Mouse (Mus musculus) thymus, adult 2 months (tissue): Measurements from ENCODE around the gene Hipk1. TPM values are rescaled to one million over a fixed set of nuclear protein-coding genes. Genes with fewer than 3 reads are reported as not detected.
A peak's percentile ranks its signal among the peaks of the same experiment; 100 is the strongest.

Experiments used
- DNase-seq: peaks from one replicate; pipeline ENCODE4 v3.0.0; 2021
- H3K27ac ChIP-seq: fragments of 200-500 bp; 2 replicates; pipeline ENCODE4 v1.5.1; 2012; ENCODE audit warnings: low read length, control low read depth; ENCODE audit not compliant: control insufficient read depth, insufficient read depth
- H3K27me3 ChIP-seq: fragments of 200-500 bp; 2 replicates; pipeline ENCODE4 v1.6.1; 2012; ENCODE audit warnings: mild to moderate bottlenecking, low read length, moderate library complexity, mixed read lengths; ENCODE audit not compliant: control insufficient read depth, insufficient read depth
- H3K36me3 ChIP-seq: fragments of 200-500 bp; 2 replicates; pipeline ENCODE4 v1.6.1; 2012; ENCODE audit warnings: mild to moderate bottlenecking, low read length, moderate library complexity; ENCODE audit not compliant: control insufficient read depth, insufficient read depth
- H3K4me1 ChIP-seq: fragments of 200-500 bp; replicated peaks from 2 replicates; pipeline ENCODE4 v1.6.1; 2012; ENCODE audit warnings: low read length; ENCODE audit not compliant: control insufficient read depth, insufficient read depth
- H3K4me3 ChIP-seq: fragments of 200-500 bp; 2 replicates; pipeline ENCODE4 v1.5.1; 2012; ENCODE audit warnings: mild to moderate bottlenecking, low read length, control low read depth, moderate library complexity; ENCODE audit not compliant: control insufficient read depth, insufficient read depth
- CTCF ChIP-seq: fragments of 200-500 bp; IDR thresholded peaks from 2 replicates; pipeline ENCODE4 v1.5.1; 2012; ENCODE audit warnings: mild to moderate bottlenecking, control low read depth, low read length, moderate library complexity, borderline replicate concordance; ENCODE audit not compliant: control insufficient read depth, poor library complexity, insufficient read depth; ENCODE audit errors: extremely low read depth
- POLR2A ChIP-seq: fragments of 200-500 bp; IDR thresholded peaks from 2 replicates; pipeline ENCODE4 v1.6.1; 2012; ENCODE audit warnings: mild to moderate bottlenecking, low read length, control low read depth, moderate library complexity; ENCODE audit not compliant: control insufficient read depth, poor library complexity, insufficient read depth; ENCODE audit errors: extremely low read depth
- WGBS: fragments of 180-500 bp; shearing (Covaris S2); methylation state at CpG from one replicate; pipeline ENCODE4 v1.1.7; 2018; 5-methylcytosine and 5-hydroxymethylcytosine counted together
- polyA plus RNA-seq: library from polyadenylated mRNA; depleted of rRNA; stranded (reverse); fragments of >200 nt; gene quantifications from 2 replicates; pipeline ENCODE4 v1.2.3, GENCODE M21; 2012

Hipk1 gene
- polyA plus RNA-seq, 1 experiment: 172 TPM

- H3K27ac ChIP-seq: no peak overlapping the region
- no peaks in the 10 kb centered on the region for H3K36me3 ChIP-seq
- no peaks in the 10 kb centered on the region for H3K27me3 ChIP-seq
- TF ChIP-seq CTCF (no peak), POLR2A (no peak)
- H3K4me3 ChIP-seq: no peak overlapping the region
- WGBS: 76% methylated on average over 3 of the region's 3 CpGs
- no peak for DNase-seq
- no peaks in the 10 kb centered on the region for H3K4me1 ChIP-seq
These were observed 64.7 kb downstream of the Hipk1 start for GRCm38 (mm10) chr3:103726642-103727041.

GRCm38 (mm10) chr3:103724137-103724536, 67.2 kb downstream of the Hipk1 start:
- WGBS: 70% methylated on average over 3 of the region's 3 CpGs
- H3K27me3 ChIP-seq: no peaks in the 10 kb centered on the region
- H3K27ac ChIP-seq: no peak overlapping the region
- H3K36me3 ChIP-seq: no peaks in the 10 kb centered on the region
- no peaks in the 10 kb centered on the region for H3K4me1 ChIP-seq
- TF ChIP-seq CTCF (no peak), POLR2A (no peak)
- no peak for DNase-seq
- no peak overlapping the region for H3K4me3 ChIP-seq

- H3K36me3 ChIP-seq: no peaks in the 10 kb centered on the region
- no peak overlapping the region for H3K27ac ChIP-seq
- H3K4me3 ChIP-seq: no peak overlapping the region
- WGBS: 96% methylated on average over 4 of the region's 4 CpGs
- DNase-seq: no peak
- H3K4me1 ChIP-seq: peaks cover 33% of the 10 kb centered on the region
- H3K27me3 ChIP-seq: no peaks in the 10 kb centered on the region
- no peak for TF ChIP-seq CTCF
- TF ChIP-seq POLR2A: no peak
These were observed 72.6 kb downstream of the Hipk1 start for GRCm38 (mm10) chr3:103718728-103719127.

- DNase-seq: no peak
- 44% methylated on average over 15 of the region's 15 CpGs for WGBS
- Histone ChIP-seq H3K27me3 (no peaks in the 10 kb centered on the region), H3K4me3 (no peak overlapping the region), H3K36me3 (no peaks in the 10 kb centered on the region), H3K27ac (peak overlapping the region; percentile 66), H3K4me1 (peaks cover 33% of the 10 kb centered on the region)
- TF ChIP-seq CTCF: no peak
- TF ChIP-seq POLR2A: 0 out of 2 replicates have a peak, but pooled peaks have one; percentile 14
These were observed 74.3 kb downstream of the Hipk1 start for GRCm38 (mm10) chr3:103716774-103717760.

GRCm38 (mm10) chr3:103715762-103716693, 75.3 kb downstream of the Hipk1 start:
- no peak overlapping the region for H3K4me3 ChIP-seq
- peaks cover 33% of the 10 kb centered on the region for H3K4me1 ChIP-seq
- peak; percentile 35 for DNase-seq
- peak overlapping the region; percentile 35; the same call in 1 of the 2 replicates for H3K27ac ChIP-seq
- TF ChIP-seq CTCF (no peak), POLR2A (no peak)
- 35% methylated on average over 11 of the region's 11 CpGs for WGBS
- no peaks in the 10 kb centered on the region for H3K27me3 ChIP-seq
- H3K36me3 ChIP-seq: no peaks in the 10 kb centered on the region

- H3K36me3 ChIP-seq: no peaks in the 10 kb centered on the region
- peaks cover 33% of the 10 kb centered on the region for H3K4me1 ChIP-seq
- no peak for TF ChIP-seq CTCF
- TF ChIP-seq POLR2A: no peak; the same call in 1 of the 2 replicates
- H3K27me3 ChIP-seq: no peaks in the 10 kb centered on the region
- DNase-seq: peak; percentile 31
- 49% methylated on average over 8 of the region's 8 CpGs for WGBS
- peak overlapping the region; percentile 70 for H3K27ac ChIP-seq
- H3K4me3 ChIP-seq: no peak overlapping the region
These were observed 76.4 kb downstream of the Hipk1 start for GRCm38 (mm10) chr3:103714942-103715341.
